Mouse (Mus musculus) small intestine, adult 2 months (tissue): ENCODE measurements at regions not wholly inside any gene's neighbourhood (a gene's known extent, or its start where the extent isn't known, plus 50 kb on each side); places are given as distances from the start of the nearest gene placed in this dataset.

Experiments used
- H3K27ac ChIP-seq: fragments of 200-500 bp; 2 replicates; pipeline ENCODE4 v1.5.1; 2012; ENCODE audit warnings: low read depth, low read length, control low read depth, inconsistent platforms; ENCODE audit not compliant: insufficient read depth
- H3K27me3 ChIP-seq: fragments of 200-500 bp; 2 replicates; pipeline ENCODE4 v1.6.1; 2012; ENCODE audit warnings: mild to moderate bottlenecking, moderate library complexity, low read length, inconsistent platforms; ENCODE audit not compliant: control insufficient read depth, insufficient read depth
- H3K36me3 ChIP-seq: fragments of 200-500 bp; 2 replicates; pipeline ENCODE4 v1.6.1; 2012; ENCODE audit warnings: mild to moderate bottlenecking, low read length, control low read depth, inconsistent platforms; ENCODE audit not compliant: control insufficient read depth, insufficient read depth
- H3K4me1 ChIP-seq: fragments of 200-500 bp; 2 replicates; pipeline ENCODE4 v1.6.1; 2012; ENCODE audit warnings: low read length, inconsistent platforms, mixed read lengths; ENCODE audit not compliant: control insufficient read depth, insufficient read depth, insufficient read length
- H3K4me3 ChIP-seq: fragments of 200-500 bp; 2 replicates; pipeline ENCODE4 v1.5.1; 2012; ENCODE audit warnings: low read depth, mild to moderate bottlenecking, control low read depth, inconsistent platforms, low read length, moderate library complexity
- CTCF ChIP-seq: fragments of 200-500 bp; IDR thresholded peaks from 2 replicates; pipeline ENCODE4 v1.5.1; 2012; ENCODE audit warnings: low read depth, mild to moderate bottlenecking, control low read depth, inconsistent platforms, low read length, moderate library complexity, mixed read lengths; ENCODE audit not compliant: insufficient replicate concordance, insufficient read length; ENCODE audit errors: extremely low read depth
- POLR2A ChIP-seq: fragments of 200-500 bp; IDR thresholded peaks from 2 replicates; pipeline ENCODE4 v1.6.1; 2012; ENCODE audit warnings: low read depth, mild to moderate bottlenecking, control low read depth, inconsistent platforms, low read length, moderate library complexity
- WGBS: fragments of 180-500 bp; shearing (Covaris S2); methylation state at CpG from one replicate; pipeline ENCODE4 v1.1.7; 2018; 5-methylcytosine and 5-hydroxymethylcytosine counted together

GRCm38 (mm10) chr1:137477239-137477638, 517.0 kb upstream of the Nr5a2 start:
- Histone ChIP-seq H3K4me3 (no peak overlapping the region), H3K27ac (no peak overlapping the region)
- TF ChIP-seq POLR2A (no peak), CTCF (no peak)

GRCm38 (mm10) chr1:137474858-137475257, 514.6 kb upstream of the Nr5a2 start:
- no peak overlapping the region for H3K27ac ChIP-seq
- no peaks in the 10 kb centered on the region for H3K36me3 ChIP-seq
- H3K4me1 ChIP-seq: no peaks in the 10 kb centered on the region
- no peak overlapping the region for H3K4me3 ChIP-seq
- H3K27me3 ChIP-seq: no peaks in the 10 kb centered on the region
- TF ChIP-seq CTCF (no peak), POLR2A (no peak)
- 71% methylated on average over 4 of the region's 4 CpGs for WGBS

More at GRCm38 (mm10) chr1:137477239-137477638, 517.0 kb upstream of the Nr5a2 start:
- H3K4me1 ChIP-seq: no peaks in the 10 kb centered on the region
- H3K27me3 ChIP-seq: no peaks in the 10 kb centered on the region
- H3K36me3 ChIP-seq: no peaks in the 10 kb centered on the region
- 69% methylated on average over 3 of the region's 3 CpGs for WGBS

GRCm38 (mm10) chr1:137473800-137474685, 513.8 kb upstream of the Nr5a2 start:
- WGBS: 82% methylated on average over 4 of the region's 4 CpGs
- no peak overlapping the region for H3K4me3 ChIP-seq
- H3K4me1 ChIP-seq: no peaks in the 10 kb centered on the region
- H3K36me3 ChIP-seq: no peaks in the 10 kb centered on the region
- no peaks in the 10 kb centered on the region for H3K27me3 ChIP-seq
- no peak for TF ChIP-seq CTCF
- TF ChIP-seq POLR2A: no peak
- H3K27ac ChIP-seq: no peak overlapping the region

GRCm38 (mm10) chr1:137464971-137465370, 504.7 kb upstream of the Nr5a2 start:
- Histone ChIP-seq H3K4me1 (no peaks in the 10 kb centered on the region), H3K27ac (no peak overlapping the region), H3K4me3 (no peak overlapping the region), H3K27me3 (no peaks in the 10 kb centered on the region), H3K36me3 (no peaks in the 10 kb centered on the region)
- 71% methylated on average over 5 of the region's 5 CpGs for WGBS
- TF ChIP-seq POLR2A (no peak), CTCF (no peak)

- Histone ChIP-seq H3K27ac (no peak overlapping the region), H3K4me1 (no peaks in the 10 kb centered on the region), H3K36me3 (no peaks in the 10 kb centered on the region), H3K4me3 (no peak overlapping the region), H3K27me3 (no peaks in the 10 kb centered on the region)
- 65% methylated on average over 1 of the region's 1 CpGs for WGBS
- TF ChIP-seq CTCF (no peak), POLR2A (no peak)
Observed at GRCm38 (mm10) chr1:137461189-137461588, 500.9 kb upstream of the Nr5a2 start.

- TF ChIP-seq CTCF: no peak
- no peak for TF ChIP-seq POLR2A
- Histone ChIP-seq H3K27ac (no peak overlapping the region), H3K4me1 (no peaks in the 10 kb centered on the region), H3K27me3 (no peaks in the 10 kb centered on the region), H3K36me3 (no peaks in the 10 kb centered on the region), H3K4me3 (no peak overlapping the region)
- WGBS: 73% methylated on average over 7 of the region's 7 CpGs
Observed at GRCm38 (mm10) chr1:137453446-137454208, 493.4 kb upstream of the Nr5a2 start.

GRCm38 (mm10) chr1:137452749-137453148, 492.5 kb upstream of the Nr5a2 start:
- Histone ChIP-seq H3K27ac (no peak overlapping the region), H3K4me1 (no peaks in the 10 kb centered on the region), H3K36me3 (no peaks in the 10 kb centered on the region), H3K4me3 (no peak overlapping the region), H3K27me3 (no peaks in the 10 kb centered on the region)
- 94% methylated on average over 1 of the region's 1 CpGs for WGBS
- TF ChIP-seq POLR2A (no peak), CTCF (no peak)
